Mouse (Mus musculus) gastrocnemius, adult 8-10 months (tissue): ENCODE measurements around the gene Cpsf6. TPM values are rescaled to one million over a fixed set of nuclear protein-coding genes. Genes with fewer than 3 reads are reported as not detected.

Experiments used
- DNase-seq, 2 experiments: peaks; one replicate each; pipeline ENCODE4 v3.0.0; 2022; ENCODE audit warnings: low spot score in 2 of 2
- total RNA-seq, 4 experiments: library from RNA; stranded (reverse); gene quantifications; 2 replicates each; pipeline ENCODE4 v1.2.4; 2022

Gene Cpsf6
- total RNA-seq, 4 experiments from 2014 or later = 16.8 to 22.6 (median 18.5) TPM

- no peak for DNase-seq
Measured at GRCm38 (mm10) chr10:117339241-117339640, 40.6 kb downstream of the Cpsf6 start.

GRCm38 (mm10) chr10:117337946-117338345, 41.9 kb downstream of the Cpsf6 start:
- DNase-seq = no peak

GRCm38 (mm10) chr10:117335649-117336048, 44.2 kb downstream of the Cpsf6 start:
- no peak for DNase-seq

- DNase-seq = no peak
Measured at GRCm38 (mm10) chr10:117330521-117330920, 49.3 kb downstream of the Cpsf6 start.

- no peak for DNase-seq
Measured at GRCm38 (mm10) chr10:117323782-117324181, 56.0 kb downstream of the Cpsf6 start.

- no peak for DNase-seq
Measured at GRCm38 (mm10) chr10:117322630-117323029, 57.2 kb downstream of the Cpsf6 start.

- DNase-seq = no peak
Measured at GRCm38 (mm10) chr10:117320571-117320981, 59.2 kb downstream of the Cpsf6 start.

GRCm38 (mm10) chr10:117316391-117316790, 63.4 kb downstream of the Cpsf6 start:
- DNase-seq = no peak

GRCm38 (mm10) chr10:117313133-117313532, 66.7 kb downstream of the Cpsf6 start:
- no peak for DNase-seq

- DNase-seq = no peak
Measured at GRCm38 (mm10) chr10:117312168-117312567, 67.6 kb downstream of the Cpsf6 start.

GRCm38 (mm10) chr10:117304371-117304770, 75.4 kb downstream of the Cpsf6 start:
- no peak for DNase-seq

- no peak for DNase-seq
Measured at GRCm38 (mm10) chr10:117301688-117302087, 78.1 kb downstream of the Cpsf6 start.

GRCm38 (mm10) chr10:117299901-117300520, 79.8 kb downstream of the Cpsf6 start:
- no peak for DNase-seq

GRCm38 (mm10) chr10:117299106-117299505, 80.7 kb downstream of the Cpsf6 start:
- DNase-seq = no peak

GRCm38 (mm10) chr10:117298336-117298735, 81.5 kb downstream of the Cpsf6 start:
- no peak for DNase-seq

Other genes starting within 250 kb of the Cpsf6 start
- gene Frs2, start 231.5 kb downstream of the Cpsf6 start, total RNA-seq = 10 to 100 TPM in 1 of 4 experiments, 1 to 10 TPM in 3; 8.9 to 10.1 (median 9.4) TPM
- gene Yeats4, start 155.5 kb downstream of the Cpsf6 start, total RNA-seq = 10 to 100 TPM; 13.4 to 15.6 (median 14.9) TPM
- gene 9530003J23Rik, start 141.3 kb downstream of the Cpsf6 start, total RNA-seq = not detected
- 10 to 100 TPM; 12.5 to 38.1 (median 25.6) TPM for gene Lyz2, start 97.7 kb downstream of the Cpsf6 start, total RNA-seq
- gene Lyz1, start 87.1 kb downstream of the Cpsf6 start, total RNA-seq = 1 to 10 TPM; 1.5 to 4.6 (median 3.1) TPM
- 1 to 10 TPM; 1.3 to 2.2 (median 1.5) TPM for gene Cpm, start 249.5 kb upstream of the Cpsf6 start, total RNA-seq